In genomic region chr12:3758127-3758526, GRCm38 (mm10) we compare ENCODE assay signal across 14 mouse cellular contexts.
"Had no signal": no experiment of that assay in that cellular context is flagged by ENCODE, and none has a peak within 500 bp of the region (broad histone marks: within the 10 kb centered on the region; RNA-seq: fewer than 3 reads in every experiment).

No protein-coding gene starts in this region.

- H3K27ac ChIP-seq: hindbrain, embryonic 15.5 days; left cerebral cortex, adult 2 months; limb, embryonic 10.5 days; liver, embryonic 12.5 days; lung, embryonic 15.5 days; midbrain, embryonic 12.5 days; neural tube, embryonic 13.5 days had no signal

- H3K4me2 ChIP-seq: hindbrain, embryonic 15.5 days; liver, embryonic 12.5 days; lung, embryonic 15.5 days; midbrain, embryonic 12.5 days; neural tube, embryonic 13.5 days had no signal

- H3K27me3 ChIP-seq: hindbrain, embryonic 15.5 days; liver, embryonic 12.5 days; lung, embryonic 15.5 days; megakaryocyte, embryonic 14.5 days; midbrain, embryonic 12.5 days; neural tube, embryonic 13.5 days had no signal

- H3K4me3 ChIP-seq: hindbrain, embryonic 15.5 days; left cerebral cortex, adult 2 months; limb, embryonic 10.5 days; liver, embryonic 12.5 days; lung, embryonic 15.5 days; megakaryocyte, embryonic 14.5 days; midbrain, embryonic 12.5 days; neural tube, embryonic 13.5 days had no signal

- H3K9me3 ChIP-seq: hindbrain, embryonic 15.5 days; limb, embryonic 10.5 days; liver, embryonic 12.5 days; lung, embryonic 15.5 days; megakaryocyte, embryonic 14.5 days; midbrain, embryonic 12.5 days; neural tube, embryonic 13.5 days had no signal

- ATAC-seq: liver, embryonic 12.5 days; midbrain, embryonic 16.5 days had no signal

- DNase-seq: lung, postnatal 14 days; retina, postnatal 1 day; right cerebral cortex, postnatal 4 days; spleen, adult 18-20 months; thymus, postnatal 36 days had no signal

- H3K9ac ChIP-seq: hindbrain, embryonic 15.5 days; liver, embryonic 12.5 days; lung, embryonic 15.5 days; midbrain, embryonic 12.5 days; neural tube, embryonic 13.5 days had no signal

- H3K4me1 ChIP-seq: limb, embryonic 10.5 days; lung, embryonic 15.5 days; midbrain, embryonic 12.5 days had no signal

- H3K36me3 ChIP-seq: hindbrain, embryonic 15.5 days; liver, embryonic 12.5 days; lung, embryonic 15.5 days; midbrain, embryonic 12.5 days had no signal
